8 mouse cellular contexts compared by ENCODE assay signal in genomic region chr11:68902823-68903222, GRCm38 (mm10). TPM values are rescaled to one million over a fixed set of nuclear protein-coding genes. Genes with fewer than 3 reads are reported as not detected.
DNase-seq lines count a peak whose midpoint lies in the region; ATAC-seq lines count a peak whose summit lies in the region.

No protein-coding gene starts in this region.

- H3K4me3 ChIP-seq in liver, embryonic 11.5 days (ENCODE audit: low read depth, low read length), result peak overlapping the region; percentile 64
- H3K4me3 ChIP-seq in embryonic facial prominence, embryonic 15.5 days (replicated peaks), result peak overlapping the region; percentile 94
- H3K4me3 ChIP-seq in limb, embryonic 11.5 days (ENCODE audit: low read depth, low read length), result peak overlapping the region; percentile 98
- H3K4me3 ChIP-seq in neural tube, embryonic 14.5 days (ENCODE audit: low read depth, low read length), result peak overlapping the region; percentile 72

- H3K27me3 ChIP-seq in liver, embryonic 11.5 days (replicated peaks; ENCODE audit: control insufficient read depth, insufficient read depth, low read length), result no peaks in the 10 kb centered on the region
- 0 out of 2 replicates have a peak, but pooled peaks cover 3% of the 10 kb centered on the region for H3K27me3 ChIP-seq in embryonic facial prominence, embryonic 15.5 days
- H3K27me3 ChIP-seq in limb, embryonic 11.5 days (ENCODE audit: control insufficient read depth, insufficient read depth, low read length), result no peaks in the 10 kb centered on the region
- no peaks in the 10 kb centered on the region for H3K27me3 ChIP-seq in neural tube, embryonic 14.5 days (ENCODE audit: control insufficient read depth, insufficient read depth, low read length)

- no peak for ATAC-seq in liver, embryonic 11.5 days (replicated peaks; ENCODE audit: low FRiP score)
- ATAC-seq in embryonic facial prominence, embryonic 15.5 days (ENCODE audit: insufficient number of reproducible peaks, low FRiP score, low TSS enrichment, low read depth), result no peak
- no peak for ATAC-seq in limb, embryonic 11.5 days (ENCODE audit: insufficient number of reproducible peaks, low FRiP score, low TSS enrichment, low read depth)
- ATAC-seq in neural tube, embryonic 14.5 days (ENCODE audit: low read depth), result no peak

- H3K4me2 ChIP-seq in liver, embryonic 11.5 days, result peak overlapping the region; percentile 91
- H3K4me2 ChIP-seq in embryonic facial prominence, embryonic 15.5 days (replicated peaks), result peak overlapping the region; percentile 55
- peak overlapping the region; percentile 70 for H3K4me2 ChIP-seq in limb, embryonic 11.5 days (ENCODE audit: low read depth, severe bottlenecking)
- peak overlapping the region; percentile 62 for H3K4me2 ChIP-seq in neural tube, embryonic 14.5 days (ENCODE audit: low read depth, low read length)

- DNase-seq in liver, embryonic 11.5 days (ENCODE audit: low spot score), result no peak
- no peak for DNase-seq in liver
- DNase-seq in limb, embryonic 11.5 days (ENCODE audit: low spot score), result no peak
- no peak for DNase-seq in thymus, postnatal 14 days
- no peak for DNase-seq in thymus, postnatal 4 days
- no peak for DNase-seq in embryo, embryonic 11 days

- peak overlapping the region; percentile 79 for H3K27ac ChIP-seq in liver, embryonic 11.5 days (ENCODE audit: low read depth, low read length)
- H3K27ac ChIP-seq in embryonic facial prominence, embryonic 15.5 days (replicated peaks), result no peak overlapping the region
- no peak overlapping the region for H3K27ac ChIP-seq in limb, embryonic 11.5 days (replicated peaks; ENCODE audit: low read depth, low read length)
- no peak overlapping the region for H3K27ac ChIP-seq in neural tube, embryonic 14.5 days (ENCODE audit: low read depth, low read length)

- H3K36me3 ChIP-seq in liver, embryonic 11.5 days (ENCODE audit: control insufficient read depth, insufficient read depth, low read length), result peaks cover 45% of the 10 kb centered on the region
- H3K36me3 ChIP-seq in embryonic facial prominence, embryonic 15.5 days, result peaks cover 37% of the 10 kb centered on the region
- peaks cover 19% of the 10 kb centered on the region for H3K36me3 ChIP-seq in limb, embryonic 11.5 days (ENCODE audit: control insufficient read depth, insufficient read depth, low read length)
- H3K36me3 ChIP-seq in neural tube, embryonic 14.5 days (ENCODE audit: control insufficient read depth, insufficient read depth, low read length), result peaks cover 41% of the 10 kb centered on the region

- 70% methylated on average over 5 of the region's 5 CpGs for WGBS in liver, embryonic 11.5 days
- 79% methylated on average over 5 of the region's 5 CpGs for WGBS in embryonic facial prominence, embryonic 15.5 days
- WGBS in limb, embryonic 11.5 days, result 84% methylated on average over 5 of the region's 5 CpGs
- WGBS in neural tube, embryonic 14.5 days, result 87% methylated on average over 5 of the region's 5 CpGs

- H3K9ac ChIP-seq in liver, embryonic 11.5 days (ENCODE audit: low read depth, low read length), result peak overlapping the region; percentile 77
- H3K9ac ChIP-seq in embryonic facial prominence, embryonic 15.5 days, result peak overlapping the region; percentile 99
- peak overlapping the region; percentile 95 for H3K9ac ChIP-seq in limb, embryonic 11.5 days (ENCODE audit: low read length)
- peak overlapping the region; percentile 76; the same call in 1 of the 2 replicates for H3K9ac ChIP-seq in neural tube, embryonic 14.5 days (replicated peaks; ENCODE audit: low read depth, low read length)

- H3K4me1 ChIP-seq in liver, embryonic 11.5 days (replicated peaks; ENCODE audit: control insufficient read depth, insufficient read depth, low read length), result peaks cover 27% of the 10 kb centered on the region
- peaks cover 23% of the 10 kb centered on the region for H3K4me1 ChIP-seq in embryonic facial prominence, embryonic 15.5 days
- peaks cover 4% of the 10 kb centered on the region for H3K4me1 ChIP-seq in limb, embryonic 11.5 days (ENCODE audit: control insufficient read depth, insufficient read depth, low read length)
- H3K4me1 ChIP-seq in neural tube, embryonic 14.5 days (ENCODE audit: control insufficient read depth, insufficient read depth, low read length), result peaks cover 7% of the 10 kb centered on the region

- no peaks in the 10 kb centered on the region for H3K9me3 ChIP-seq in liver, embryonic 11.5 days (ENCODE audit: control insufficient read depth, low read length)
- no peaks in the 10 kb centered on the region for H3K9me3 ChIP-seq in embryonic facial prominence, embryonic 15.5 days (replicated peaks)
- no peaks in the 10 kb centered on the region for H3K9me3 ChIP-seq in limb, embryonic 11.5 days (ENCODE audit: control insufficient read depth, low read length)
- H3K9me3 ChIP-seq in neural tube, embryonic 14.5 days (ENCODE audit: control insufficient read depth, low read length), result no peaks in the 10 kb centered on the region

RNA-seq across cellular contexts. Expression of gene Rpl26, which starts 1.4 kb away (rescaled TPM):
- polyA plus RNA-seq in liver, embryonic 11.5 days (2014; fragmentation: Nextera tagmentation; extraction: Ambion mirVana), result 1,252 and 1,388 TPM in 2 replicates
- polyA plus RNA-seq in embryonic facial prominence, embryonic 15.5 days (2015; fragmentation: Nextera tagmentation; extraction: Ambion mirVana), result 985 and 994 TPM in 2 replicates
- polyA plus RNA-seq in limb, embryonic 11.5 days (2014; fragmentation: Nextera tagmentation; extraction: Ambion mirVana), result 1,145 and 1,149 TPM in 2 replicates
- polyA plus RNA-seq in neural tube, embryonic 14.5 days (2014; fragmentation: Nextera tagmentation; extraction: Ambion mirVana), result 594 and 606 TPM in 2 replicates

RNA-seq across cellular contexts. Expression of gene Rnf222, which starts 14.5 kb away (rescaled TPM):
- polyA plus RNA-seq in liver, embryonic 11.5 days (2014; fragmentation: Nextera tagmentation; extraction: Ambion mirVana), result 0.10 and 0.16 TPM in 2 replicates
- polyA plus RNA-seq in embryonic facial prominence, embryonic 15.5 days (2015; fragmentation: Nextera tagmentation; extraction: Ambion mirVana), result 3.4 and 3.5 TPM in 2 replicates
- polyA plus RNA-seq in limb, embryonic 11.5 days (2014; fragmentation: Nextera tagmentation; extraction: Ambion mirVana), result not detected in 2 replicates
- polyA plus RNA-seq in neural tube, embryonic 14.5 days (2014; fragmentation: Nextera tagmentation; extraction: Ambion mirVana), result not detected in 2 replicates

RNA-seq across cellular contexts. Expression of gene Odf4, which starts 24.1 kb away (rescaled TPM):
- not detected in 2 replicates for polyA plus RNA-seq in liver, embryonic 11.5 days (2014; fragmentation: Nextera tagmentation; extraction: Ambion mirVana)
- not detected in 2 replicates for polyA plus RNA-seq in embryonic facial prominence, embryonic 15.5 days (2015; fragmentation: Nextera tagmentation; extraction: Ambion mirVana)
- not detected in 2 replicates for polyA plus RNA-seq in limb, embryonic 11.5 days (2014; fragmentation: Nextera tagmentation; extraction: Ambion mirVana)
- 0.89 and 1.3 TPM in 2 replicates for polyA plus RNA-seq in neural tube, embryonic 14.5 days (2014; fragmentation: Nextera tagmentation; extraction: Ambion mirVana)

RNA-seq across cellular contexts. Expression of gene Ndel1, which starts 31.2 kb away (rescaled TPM):
- polyA plus RNA-seq in liver, embryonic 11.5 days (2014; fragmentation: Nextera tagmentation; extraction: Ambion mirVana), result 47.8 and 53.9 TPM in 2 replicates
- polyA plus RNA-seq in embryonic facial prominence, embryonic 15.5 days (2015; fragmentation: Nextera tagmentation; extraction: Ambion mirVana), result 110 and 117 TPM in 2 replicates
- 53.2 and 57.8 TPM in 2 replicates for polyA plus RNA-seq in limb, embryonic 11.5 days (2014; fragmentation: Nextera tagmentation; extraction: Ambion mirVana)
- polyA plus RNA-seq in neural tube, embryonic 14.5 days (2014; fragmentation: Nextera tagmentation; extraction: Ambion mirVana), result 96.3 and 109 TPM in 2 replicates

RNA-seq across cellular contexts. Expression of gene Arhgef15, which starts 54.5 kb away (rescaled TPM):
- polyA plus RNA-seq in liver, embryonic 11.5 days (2014; fragmentation: Nextera tagmentation; extraction: Ambion mirVana), result 5.8 and 6.8 TPM in 2 replicates
- polyA plus RNA-seq in embryonic facial prominence, embryonic 15.5 days (2015; fragmentation: Nextera tagmentation; extraction: Ambion mirVana), result 8.0 and 9.7 TPM in 2 replicates
- 6.7 and 7.7 TPM in 2 replicates for polyA plus RNA-seq in limb, embryonic 11.5 days (2014; fragmentation: Nextera tagmentation; extraction: Ambion mirVana)
- 20.4 and 24.7 TPM in 2 replicates for polyA plus RNA-seq in neural tube, embryonic 14.5 days (2014; fragmentation: Nextera tagmentation; extraction: Ambion mirVana)
